Mouse (Mus musculus) limb, embryonic 12.5 days (tissue): Measurements from ENCODE around the gene Akr1c12. TPM values are rescaled to one million over a fixed set of nuclear protein-coding genes. Genes with fewer than 3 reads are reported as not detected.
"Not testable (repeated sequence)": the region's sequence is repeated elsewhere in the genome, so short reads cannot be mapped to it uniquely, and the experiment has no call there.

Experiments
- ATAC-seq: fragments of 200-750 bp; cut with Nextera tagmentation; 2 replicates; pipeline ENCODE4 v1.8.0; 2017; ENCODE audit warnings: low read depth, moderate TSS enrichment; ENCODE audit not compliant: insufficient number of reproducible peaks, insufficient read depth, low FRiP score, low TSS enrichment
- H3K27ac ChIP-seq: fragments of 300-500 bp; sonication (generic); 2 replicates; pipeline ENCODE4 v1.5.1; 2016; ENCODE audit warnings: mild to moderate bottlenecking, moderate library complexity
- H3K27me3 ChIP-seq: fragments of 300-500 bp; sonication (generic); 2 replicates; pipeline ENCODE4 v1.6.1; 2016; ENCODE audit warnings: mild to moderate bottlenecking, moderate library complexity
- H3K36me3 ChIP-seq: fragments of 300-500 bp; sonication (generic); 2 replicates; pipeline ENCODE4 v1.6.1; 2016; ENCODE audit warnings: mild to moderate bottlenecking, moderate library complexity
- H3K4me1 ChIP-seq: fragments of 300-500 bp; sonication (generic); replicated peaks from 2 replicates; pipeline ENCODE4 v1.6.1; 2016
- H3K4me2 ChIP-seq: fragments of 300-500 bp; sonication (generic); 2 replicates; pipeline ENCODE4 v1.6.1; 2016; ENCODE audit warnings: mild to moderate bottlenecking, moderate library complexity
- H3K4me3 ChIP-seq: fragments of 300-500 bp; sonication (generic); replicated peaks from 2 replicates; pipeline ENCODE4 v1.5.1; 2016; ENCODE audit warnings: mild to moderate bottlenecking
- H3K9ac ChIP-seq: fragments of 300-500 bp; sonication (generic); replicated peaks from 2 replicates; pipeline ENCODE4 v1.6.1; 2016; ENCODE audit warnings: mild to moderate bottlenecking, moderate library complexity
- H3K9me3 ChIP-seq: fragments of 300-500 bp; sonication (generic); 2 replicates; pipeline ENCODE4 v1.6.1; 2016; ENCODE audit warnings: mild to moderate bottlenecking, moderate library complexity
- WGBS: fragments of 180-500 bp; shearing (Covaris S2); methylation state at CpG from one replicate; pipeline ENCODE4 v1.1.7; 2016; 5-methylcytosine and 5-hydroxymethylcytosine counted together
- polyA plus RNA-seq: library from polyadenylated mRNA; unstranded; fragments of >200 nt; fragmentation: Nextera tagmentation; extraction: Ambion mirVana; gene quantifications from 2 replicates; pipeline ENCODE4 v1.2.1, GENCODE M21; 2016

Gene Akr1c12
- polyA plus RNA-seq, 1 experiment from 2014 or later = not detected

DNA sequence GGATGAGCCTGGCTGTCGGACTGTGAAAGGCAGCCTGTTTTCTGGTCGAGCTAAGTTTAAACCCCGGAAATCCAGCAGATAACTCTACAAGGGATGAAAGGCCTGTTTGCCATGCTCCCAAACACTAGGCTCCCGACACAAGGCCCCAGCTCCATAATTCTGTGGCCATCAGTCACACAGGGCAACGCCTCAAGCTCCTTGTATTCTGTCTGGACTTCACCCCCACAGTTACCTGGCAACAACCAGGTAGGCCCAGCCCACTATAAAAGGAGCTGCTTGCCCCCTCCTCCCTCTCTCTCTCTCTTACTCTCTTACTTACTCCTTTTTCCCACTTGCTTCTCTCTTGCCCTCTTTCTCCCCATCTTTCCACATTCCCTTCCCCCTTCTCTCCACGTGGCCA is 21.9 kb downstream of the Akr1c12 start:
- WGBS = 83% methylated on average over 6 of the region's 6 CpGs

DNA sequence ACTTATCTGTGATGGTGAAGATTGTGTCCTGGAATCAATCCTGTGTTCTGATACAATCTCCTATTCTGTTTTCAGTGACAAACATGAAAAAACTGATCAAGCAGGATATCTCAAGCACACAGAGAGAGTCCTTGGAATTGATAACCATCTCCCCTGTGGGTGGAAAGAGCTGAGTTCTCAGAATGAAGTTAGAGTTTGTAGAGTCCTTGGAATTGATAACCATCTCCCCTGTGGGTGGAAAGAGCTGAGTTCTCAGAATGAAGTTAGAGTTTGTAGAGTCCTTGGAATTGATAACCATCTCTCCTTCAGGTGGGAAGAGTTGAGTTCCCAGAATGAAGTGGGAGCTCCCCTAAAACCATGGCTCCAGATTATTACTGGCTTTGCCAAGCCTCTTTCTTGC is 22.3 kb downstream of the Akr1c12 start:
- H3K4me1 ChIP-seq, H3K9ac ChIP-seq, H3K27ac ChIP-seq, ATAC-seq, H3K36me3 ChIP-seq, H3K27me3 ChIP-seq, H3K4me3 ChIP-seq, H3K4me2 ChIP-seq, H3K9me3 ChIP-seq: not testable (repeated sequence)

More for the DNA sequence above, 21.9 kb downstream of the Akr1c12 start:
- no peaks in the 10 kb centered on the region for H3K4me1 ChIP-seq
- ATAC-seq = no peak
- no peak overlapping the region for H3K4me3 ChIP-seq
- no peak overlapping the region for H3K9ac ChIP-seq
- H3K4me2 ChIP-seq = no peak overlapping the region
- H3K27ac ChIP-seq = no peak overlapping the region
- H3K27me3 ChIP-seq = no peaks in the 10 kb centered on the region
- H3K9me3 ChIP-seq = no peaks in the 10 kb centered on the region
- H3K36me3 ChIP-seq = no peaks in the 10 kb centered on the region

DNA sequence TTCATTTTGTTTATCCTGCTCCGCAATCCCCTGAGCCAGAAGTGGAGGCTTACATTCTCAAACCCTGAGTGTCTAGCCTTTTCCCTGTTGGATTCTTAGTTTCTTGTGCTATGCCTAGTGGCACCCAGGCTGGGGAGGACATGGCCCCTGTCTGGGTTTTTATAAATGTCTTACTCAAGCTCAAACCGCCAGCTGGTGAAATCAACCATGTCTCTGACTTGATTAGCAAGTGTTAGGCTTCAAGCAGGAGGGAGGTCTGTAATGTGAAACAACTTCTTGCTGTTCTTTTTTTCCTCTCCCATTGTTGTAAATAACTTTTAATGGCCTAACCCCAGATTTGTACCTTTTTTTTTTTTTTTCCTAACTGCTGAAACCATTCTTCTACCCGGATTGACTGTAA is 29.9 kb downstream of the Akr1c12 start:
- no peak overlapping the region for H3K4me2 ChIP-seq
- no peaks in the 10 kb centered on the region for H3K4me1 ChIP-seq
- no peaks in the 10 kb centered on the region for H3K9me3 ChIP-seq
- 59% methylated on average over 3 of the region's 3 CpGs for WGBS
- H3K9ac ChIP-seq = no peak overlapping the region
- H3K4me3 ChIP-seq = no peak overlapping the region
- no peak for ATAC-seq
- no peak overlapping the region for H3K27ac ChIP-seq
- H3K27me3 ChIP-seq = no peaks in the 10 kb centered on the region
- no peaks in the 10 kb centered on the region for H3K36me3 ChIP-seq

DNA sequence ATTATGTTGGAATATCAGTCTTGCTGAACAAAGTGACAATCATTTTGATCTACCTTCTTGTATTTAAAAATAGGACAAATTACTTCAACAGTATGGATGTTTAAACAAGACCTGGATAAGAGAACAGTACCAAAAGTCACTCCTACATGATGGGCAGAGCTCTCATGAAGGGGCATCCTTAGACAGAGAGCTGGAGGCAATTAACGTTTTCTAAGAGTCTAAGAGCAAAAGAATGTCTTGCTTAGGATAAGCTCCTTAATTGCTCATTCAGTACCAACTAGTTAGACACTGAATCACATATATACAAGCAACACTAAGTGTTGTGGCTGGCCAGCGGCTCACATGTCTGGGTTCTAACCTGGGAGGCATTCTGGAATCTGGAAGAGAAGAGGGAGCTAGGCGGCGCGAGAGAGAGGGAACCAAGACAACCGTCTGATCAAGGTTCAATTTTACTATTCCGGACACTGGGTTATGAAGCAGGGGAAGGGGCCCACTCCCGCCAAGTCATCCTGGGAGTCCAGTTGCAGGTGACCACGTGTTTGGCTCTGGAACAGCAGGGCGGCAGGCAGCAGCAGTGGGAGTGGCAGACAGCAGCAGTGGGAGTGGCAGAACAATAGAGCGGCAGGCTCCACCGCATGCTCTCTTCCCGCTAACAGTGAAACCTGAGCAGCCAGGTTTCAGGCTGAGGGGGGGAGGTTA is 34.2 kb downstream of the Akr1c12 start:
- Histone ChIP-seq H3K4me1 (no peaks in the 10 kb centered on the region), H3K27me3 (no peaks in the 10 kb centered on the region), H3K9me3 (no peaks in the 10 kb centered on the region), H3K9ac (no peak overlapping the region), H3K27ac (no peak overlapping the region), H3K4me2 (peak overlapping the region; percentile 59), H3K4me3 (peak overlapping the region; percentile 31), H3K36me3 (no peaks in the 10 kb centered on the region)
- peak; percentile 98 for ATAC-seq
- 5% methylated on average over 13 of the region's 13 CpGs for WGBS

DNA sequence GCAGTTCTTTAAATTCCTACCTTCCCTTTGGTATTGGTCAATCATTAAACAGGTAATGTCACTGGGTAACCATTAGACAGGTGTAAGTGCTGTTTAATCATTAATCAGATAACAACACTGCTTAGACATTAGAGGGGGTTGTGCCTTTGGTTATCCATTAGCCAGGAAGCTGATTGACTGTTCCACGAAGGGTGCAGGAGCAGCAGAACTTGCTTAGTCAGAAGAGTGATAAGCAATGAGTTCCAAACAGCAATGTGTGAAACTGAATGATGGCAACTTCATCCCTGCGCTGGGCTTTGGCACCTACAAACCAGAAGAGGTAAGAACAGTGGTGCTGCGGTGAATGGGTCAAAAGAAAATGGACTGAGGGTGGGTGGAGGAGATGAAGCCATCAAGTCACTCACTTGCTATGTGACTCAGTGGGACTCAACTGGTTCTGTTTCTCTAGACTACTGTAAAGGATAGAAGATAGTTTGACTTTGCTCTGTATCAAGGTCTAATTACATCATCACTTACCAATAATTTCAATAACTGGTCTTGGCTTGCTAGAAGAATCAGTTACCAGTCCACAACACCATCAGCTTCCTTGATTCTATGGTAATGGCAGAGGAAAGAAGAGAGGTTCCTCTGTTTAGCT is 45.6 kb downstream of the Akr1c12 start:
- no peaks in the 10 kb centered on the region for H3K36me3 ChIP-seq

GRCm38 (mm10) chr13:4233135-4233534 is 46.1 kb downstream of the Akr1c12 start:
- WGBS = 90% methylated on average over 1 of the region's 1 CpGs
- H3K4me3 ChIP-seq = no peak overlapping the region
- no peak overlapping the region for H3K9ac ChIP-seq
- no peak overlapping the region for H3K4me2 ChIP-seq
- H3K4me1 ChIP-seq = no peaks in the 10 kb centered on the region
- H3K27me3 ChIP-seq = no peaks in the 10 kb centered on the region
- no peak for ATAC-seq
- no peak overlapping the region for H3K27ac ChIP-seq
- no peaks in the 10 kb centered on the region for H3K36me3 ChIP-seq
- H3K9me3 ChIP-seq = no peaks in the 10 kb centered on the region

More for the DNA sequence above, 45.6 kb downstream of the Akr1c12 start:
- Histone ChIP-seq H3K9me3 (no peaks in the 10 kb centered on the region), H3K4me1 (no peaks in the 10 kb centered on the region), H3K4me2 (no peak overlapping the region), H3K9ac (no peak overlapping the region), H3K27me3 (no peaks in the 10 kb centered on the region), H3K27ac (no peak overlapping the region), H3K4me3 (no peak overlapping the region)
- 78% methylated on average over 3 of the region's 3 CpGs for WGBS
- no peak for ATAC-seq

DNA sequence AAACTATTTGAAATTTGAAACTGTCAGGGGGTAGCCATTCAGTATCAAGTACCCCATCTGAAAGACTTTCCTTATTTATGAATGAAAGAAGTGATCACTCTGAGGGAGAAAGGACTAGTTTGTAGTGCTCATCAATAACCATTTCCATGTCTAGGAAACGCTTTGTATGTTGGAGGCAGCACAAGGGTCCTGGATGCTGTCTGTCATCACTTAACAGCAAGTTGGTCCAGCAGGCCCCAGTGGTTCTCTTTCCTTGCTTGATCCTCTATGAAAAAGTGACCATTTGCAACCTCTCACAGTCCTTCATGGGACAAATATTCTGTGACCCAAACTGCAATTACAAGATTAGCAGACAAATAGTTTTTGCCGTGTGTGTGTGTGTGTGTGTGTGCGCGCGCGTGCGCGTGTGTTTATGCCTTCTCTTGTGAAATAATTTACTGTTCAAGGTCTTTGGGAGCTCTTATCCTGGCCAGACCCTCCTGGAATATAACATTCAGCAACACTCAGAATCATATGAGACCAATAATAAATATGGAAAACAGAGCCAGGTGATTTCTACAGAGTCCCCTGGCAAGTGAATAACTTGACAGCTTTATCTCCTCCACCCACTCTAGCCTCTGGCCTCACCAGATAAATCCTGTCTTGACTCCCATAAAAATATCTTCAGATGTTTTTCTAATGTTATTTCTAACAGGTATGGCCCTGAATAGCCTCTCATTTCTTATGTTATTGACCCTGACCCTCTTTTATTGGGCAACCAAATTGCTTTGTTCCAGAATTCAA is 48.2 kb downstream of the Akr1c12 start:
- Histone ChIP-seq H3K9ac (no peak overlapping the region), H3K36me3 (no peaks in the 10 kb centered on the region), H3K4me3 (no peak overlapping the region), H3K4me1 (no peaks in the 10 kb centered on the region), H3K27me3 (no peaks in the 10 kb centered on the region), H3K27ac (no peak overlapping the region), H3K9me3 (no peaks in the 10 kb centered on the region), H3K4me2 (no peak overlapping the region)
- ATAC-seq = no peak
- 76% methylated on average over 8 of the region's 8 CpGs for WGBS

- no peaks in the 10 kb centered on the region for H3K36me3 ChIP-seq
- ATAC-seq = no peak
- H3K9ac ChIP-seq = no peak within 1 kb of the TSS
- no peak within 1 kb of the TSS for H3K4me2 ChIP-seq
- H3K27ac ChIP-seq = no peak within 1 kb of the TSS
- no peaks in the 10 kb centered on the region for H3K27me3 ChIP-seq
- 75% methylated on average over 1 of the region's 1 CpGs for WGBS
- H3K4me1 ChIP-seq = no peaks in the 10 kb centered on the region
- H3K9me3 ChIP-seq = no peaks in the 10 kb centered on the region
- H3K4me3 ChIP-seq = no peak within 1 kb of the TSS
Measured at GRCm38 (mm10) chr13:4228441-4228840, 50.8 kb downstream of the Akr1c12 start, which contains the start of gene Akr1c19. Gene Akr1c19, plus strand, starts transcription at chr13:4228700.

Other genes with a start within 250 kb of the Akr1c12 start
- 0.24 and 0.59 TPM in 2 replicates for gene Akr1c14, start 230.4 kb downstream of the Akr1c12 start, polyA plus RNA-seq
- not detected in 2 replicates for gene Akr1c18, start 128.8 kb downstream of the Akr1c12 start, polyA plus RNA-seq
- 0.93 and 1.1 TPM in 2 replicates for gene Akr1c13, start 88.3 kb downstream of the Akr1c12 start, polyA plus RNA-seq
- gene Akr1c19, start 50.7 kb downstream of the Akr1c12 start, polyA plus RNA-seq = 0.26 and 0.61 TPM in 2 replicates
- not detected in 2 replicates for gene Akr1c6, start 154.9 kb upstream of the Akr1c12 start, polyA plus RNA-seq
- gene Akr1c20, start 243.9 kb upstream of the Akr1c12 start, polyA plus RNA-seq = not detected in 2 replicates